Mouse (Mus musculus): ENCODE measurements around the gene Ghrh. TPM values are rescaled to one million over a fixed set of nuclear protein-coding genes. Genes with fewer than 3 reads are reported as not detected.
"Not testable (repeated sequence)": the region's sequence is repeated elsewhere in the genome, so short reads cannot be mapped to it uniquely, and the experiment has no call there.

The Ghrh gene
- polyA plus RNA-seq, 1 experiment from 2014 or later: not detected

DNA sequence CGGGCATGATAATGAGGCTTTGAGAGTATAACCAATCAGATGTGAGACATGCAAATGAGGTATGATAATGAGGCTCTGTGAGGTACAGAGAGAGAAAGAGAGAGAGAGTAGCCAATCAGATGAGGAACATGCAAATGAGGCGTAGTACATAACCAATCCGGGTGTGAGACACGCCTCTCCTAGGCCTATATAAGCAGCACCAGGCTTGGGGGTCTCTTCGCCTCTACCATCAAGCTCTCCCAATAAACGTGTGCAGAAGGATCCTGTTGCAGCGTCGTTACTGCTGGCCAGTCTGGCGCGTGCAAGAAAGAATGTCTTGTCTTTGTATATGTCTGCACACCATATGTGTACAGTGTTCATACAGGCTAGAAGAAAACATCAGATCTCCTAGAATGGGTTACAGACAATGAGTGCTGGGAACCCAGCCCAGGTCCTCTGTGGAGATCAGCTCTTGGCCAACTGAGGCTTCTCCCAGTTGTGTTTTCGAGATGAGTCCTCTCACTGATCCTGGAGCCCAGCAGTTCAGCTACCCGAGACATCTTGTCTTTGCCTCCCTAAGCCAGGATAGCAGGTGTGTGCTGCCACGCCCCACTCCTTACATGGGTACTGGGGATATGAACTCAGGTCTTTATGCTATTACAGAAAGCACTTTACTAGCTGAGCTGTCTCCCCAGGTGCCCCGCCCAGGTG, 41.7 kb upstream of the Ghrh start:
- not testable (repeated sequence) for H3K4me3 ChIP-seq (ENCODE audit: control insufficient read depth in 1 of 2, insufficient read depth in 1 of 2, low read depth in 1 of 2, low read length in 2 of 2); H3K9me3 ChIP-seq (ENCODE audit: control insufficient read depth, low read length); H3K9ac ChIP-seq (ENCODE audit: low read length); H3K4me2 ChIP-seq (ENCODE audit: low read length); H3K27me3 ChIP-seq (ENCODE audit: control insufficient read depth, insufficient read depth, low read length); H3K27ac ChIP-seq (replicated peaks in 1 of 2; ENCODE audit: control insufficient read depth in 1 of 2, insufficient read depth in 1 of 2, low read depth in 2 of 2, low read length in 2 of 2); ATAC-seq (ENCODE audit: insufficient number of reproducible peaks, insufficient read depth, low FRiP score, low read depth); H3K4me1 ChIP-seq (ENCODE audit: control insufficient read depth in 2 of 2, insufficient read depth in 2 of 2, low read length in 2 of 2)
- 96% methylated on average over 14 of the region's 14 CpGs for WGBS
- peaks cover 21% of the 10 kb centered on the region for H3K36me3 ChIP-seq (ENCODE audit: control insufficient read depth, insufficient read depth, low read length)

- Histone ChIP-seq H3K36me3 (ENCODE audit: control insufficient read depth, insufficient read depth, low read length) (peaks cover 37% of the 10 kb centered on the region), H3K4me1 (ENCODE audit: control insufficient read depth in 2 of 2, insufficient read depth in 2 of 2, low read length in 2 of 2) (peaks cover 0 to 5% of the 10 kb centered on the region in 2 experiments; a peak in 1 of 4 replicates), H3K27me3 (ENCODE audit: control insufficient read depth, insufficient read depth, low read length) (no peaks in the 10 kb centered on the region), H3K9ac (ENCODE audit: low read length) (no peak overlapping the region), H3K9me3 (ENCODE audit: control insufficient read depth, low read length) (no peaks in the 10 kb centered on the region), H3K4me3 (ENCODE audit: control insufficient read depth in 1 of 2, insufficient read depth in 1 of 2, low read depth in 1 of 2, low read length in 2 of 2) (no peak overlapping the region), H3K27ac (replicated peaks in 1 of 2; ENCODE audit: control insufficient read depth in 1 of 2, insufficient read depth in 1 of 2, low read depth in 2 of 2, low read length in 2 of 2) (no peak overlapping the region), H3K4me2 (ENCODE audit: low read length) (no peak overlapping the region)
- WGBS: 84% methylated on average over 4 of the region's 4 CpGs
- no peak for ATAC-seq (ENCODE audit: insufficient number of reproducible peaks, insufficient read depth, low FRiP score, low read depth)
Observed at GRCm38 (mm10) chr2:157384836-157385235, 37.5 kb upstream of the Ghrh start.

GRCm38 (mm10) chr2:157376995-157377394, 29.7 kb upstream of the Ghrh start:
- peaks cover 14% of the 10 kb centered on the region for H3K36me3 ChIP-seq (ENCODE audit: control insufficient read depth, insufficient read depth, low read length)
- no peak overlapping the region for H3K4me3 ChIP-seq (ENCODE audit: control insufficient read depth in 1 of 2, insufficient read depth in 1 of 2, low read depth in 1 of 2, low read length in 2 of 2)
- no peak overlapping the region for H3K9ac ChIP-seq (ENCODE audit: low read length)
- no peak for ATAC-seq (ENCODE audit: insufficient number of reproducible peaks, insufficient read depth, low FRiP score, low read depth)
- H3K4me2 ChIP-seq (ENCODE audit: low read length): no peak overlapping the region
- no peaks in the 10 kb centered on the region for H3K27me3 ChIP-seq (ENCODE audit: control insufficient read depth, insufficient read depth, low read length)
- peaks cover 20 to 43% of the 10 kb centered on the region in 2 experiments for H3K4me1 ChIP-seq (ENCODE audit: control insufficient read depth in 2 of 2, insufficient read depth in 2 of 2, low read length in 2 of 2)
- no peaks in the 10 kb centered on the region for H3K9me3 ChIP-seq (ENCODE audit: control insufficient read depth, low read length)
- 68% methylated on average over 3 of the region's 3 CpGs for WGBS
- H3K27ac ChIP-seq (replicated peaks in 1 of 2; ENCODE audit: control insufficient read depth in 1 of 2, insufficient read depth in 1 of 2, low read depth in 2 of 2, low read length in 2 of 2): no peak overlapping the region

DNA sequence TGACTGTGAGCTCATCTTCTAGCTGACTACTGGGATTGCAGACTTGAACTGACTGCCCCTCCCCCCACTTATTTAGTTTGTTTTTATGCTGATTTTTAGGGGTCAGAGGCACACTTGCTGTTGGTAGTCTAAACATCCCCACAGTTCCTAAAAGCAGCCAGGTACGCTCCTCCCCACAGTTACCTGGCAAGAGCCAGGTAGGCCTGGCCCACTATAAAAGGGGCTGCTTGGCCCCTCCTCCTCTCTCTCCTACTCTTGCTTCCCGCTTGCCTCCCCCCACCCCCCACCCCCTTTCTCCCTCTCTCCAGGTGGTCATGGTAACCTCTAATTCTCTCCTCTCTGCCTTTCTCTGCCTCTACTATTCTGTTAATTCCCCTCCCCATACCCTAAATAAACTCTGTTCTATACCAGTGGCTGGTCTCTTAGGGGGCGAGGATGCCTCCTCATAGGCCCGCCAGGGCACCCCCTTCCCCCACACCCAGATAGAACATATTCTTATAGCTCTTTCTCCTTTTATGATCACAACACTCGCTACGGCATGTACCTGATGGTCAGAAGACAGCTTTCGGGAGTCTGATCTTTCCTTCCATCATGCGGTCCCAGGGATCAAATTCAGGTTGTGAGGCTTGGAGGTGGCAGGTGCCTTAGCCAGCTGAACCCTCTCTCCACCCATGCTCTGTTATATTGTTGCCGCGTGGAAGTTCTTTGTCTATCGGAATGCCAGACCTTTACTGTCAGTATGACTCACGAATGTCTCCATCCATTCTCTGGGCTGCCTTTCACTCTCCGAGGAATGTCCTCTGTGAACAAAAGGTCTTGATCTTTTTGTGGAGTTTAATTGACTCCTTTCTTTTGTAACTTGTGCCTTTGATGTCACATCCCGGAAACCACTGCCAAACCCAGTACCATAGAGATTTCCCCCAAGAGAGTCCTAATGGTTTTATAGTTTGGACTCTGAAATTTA, 28.8 kb upstream of the Ghrh start:
- 47% methylated on average over 14 of the region's 14 CpGs for WGBS
- Histone ChIP-seq H3K4me3 (ENCODE audit: control insufficient read depth in 1 of 2, insufficient read depth in 1 of 2, low read depth in 1 of 2, low read length in 2 of 2) (no peak overlapping the region), H3K9me3 (ENCODE audit: control insufficient read depth, low read length) (no peaks in the 10 kb centered on the region), H3K27me3 (ENCODE audit: control insufficient read depth, insufficient read depth, low read length) (no peaks in the 10 kb centered on the region), H3K36me3 (ENCODE audit: control insufficient read depth, insufficient read depth, low read length) (peaks cover 13% of the 10 kb centered on the region), H3K4me1 (ENCODE audit: control insufficient read depth in 2 of 2, insufficient read depth in 2 of 2, low read length in 2 of 2) (peaks cover 23 to 47% of the 10 kb centered on the region in 2 experiments), H3K4me2 (ENCODE audit: low read length) (peak overlapping the region; percentile 18), H3K27ac (replicated peaks in 1 of 2; ENCODE audit: control insufficient read depth in 1 of 2, insufficient read depth in 1 of 2, low read depth in 2 of 2, low read length in 2 of 2) (peak overlapping the region; percentile 53; a peak in 3 of 4 replicates), H3K9ac (ENCODE audit: low read length) (no peak overlapping the region; the same call in 1 of the 2 replicates)
- ATAC-seq (ENCODE audit: insufficient number of reproducible peaks, insufficient read depth, low FRiP score, low read depth): no peak

DNA sequence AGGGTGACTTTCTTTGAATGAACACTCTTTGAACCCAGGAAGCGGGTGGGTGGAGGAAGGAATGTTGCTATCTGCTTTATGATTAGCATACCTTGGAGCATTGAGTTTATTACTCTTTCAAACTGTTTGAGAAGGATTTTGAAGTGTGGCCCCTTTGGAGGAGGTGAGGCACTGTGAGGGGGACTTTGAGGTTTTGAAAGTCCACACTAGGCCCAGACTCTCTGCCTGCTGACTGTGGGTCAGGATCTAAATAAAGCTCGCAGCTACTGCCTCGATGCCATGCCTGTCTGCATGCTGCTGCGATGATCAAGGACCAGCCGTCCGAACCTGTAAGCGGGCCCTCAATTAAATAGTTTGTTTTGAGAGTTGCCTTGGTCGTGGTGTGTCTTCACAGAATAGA, 27.7 kb upstream of the Ghrh start:
- Histone ChIP-seq H3K4me3 (ENCODE audit: control insufficient read depth in 1 of 2, insufficient read depth in 1 of 2, low read depth in 1 of 2, low read length in 2 of 2) (no peak overlapping the region), H3K4me1 (ENCODE audit: control insufficient read depth in 2 of 2, insufficient read depth in 2 of 2, low read length in 2 of 2) (peaks cover 23 to 47% of the 10 kb centered on the region in 2 experiments), H3K27ac (replicated peaks in 1 of 2; ENCODE audit: control insufficient read depth in 1 of 2, insufficient read depth in 1 of 2, low read depth in 2 of 2, low read length in 2 of 2) (peak overlapping the region in 1 of 2 experiments; percentile 44; a peak in 1 of 4 replicates), H3K9ac (ENCODE audit: low read length) (no peak overlapping the region), H3K4me2 (ENCODE audit: low read length) (no peak overlapping the region), H3K27me3 (ENCODE audit: control insufficient read depth, insufficient read depth, low read length) (no peaks in the 10 kb centered on the region), H3K9me3 (ENCODE audit: control insufficient read depth, low read length) (no peaks in the 10 kb centered on the region), H3K36me3 (ENCODE audit: control insufficient read depth, insufficient read depth, low read length) (peaks cover 18% of the 10 kb centered on the region)
- 31% methylated on average over 8 of the region's 8 CpGs for WGBS
- no peak for ATAC-seq (ENCODE audit: insufficient number of reproducible peaks, insufficient read depth, low FRiP score, low read depth)

DNA sequence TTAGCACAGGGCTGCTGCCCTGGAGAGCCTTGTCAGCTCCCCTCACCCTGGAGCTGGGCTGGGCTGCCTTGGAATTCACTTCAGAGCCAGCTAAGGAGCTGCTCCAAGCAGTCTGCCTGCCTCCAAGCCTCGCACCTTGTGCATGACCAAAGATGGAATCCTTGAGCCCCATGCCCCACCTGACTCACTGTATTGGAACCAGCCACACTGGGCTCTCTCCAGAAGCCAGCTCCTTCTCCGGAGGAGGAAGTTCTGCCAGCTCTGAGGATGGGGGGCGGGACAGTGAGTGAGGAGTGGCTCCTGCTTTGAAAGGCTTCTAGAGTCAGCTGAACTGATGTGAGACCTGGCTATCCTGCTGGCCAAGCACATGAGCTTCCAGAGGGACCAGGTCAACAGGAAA, 26.4 kb upstream of the Ghrh start:
- H3K4me3 ChIP-seq (ENCODE audit: control insufficient read depth in 1 of 2, insufficient read depth in 1 of 2, low read depth in 1 of 2, low read length in 2 of 2): no peak overlapping the region
- WGBS: 71% methylated on average over 3 of the region's 3 CpGs
- H3K27ac ChIP-seq (replicated peaks in 1 of 2; ENCODE audit: control insufficient read depth in 1 of 2, insufficient read depth in 1 of 2, low read depth in 2 of 2, low read length in 2 of 2): no peak overlapping the region
- no peaks in the 10 kb centered on the region for H3K27me3 ChIP-seq (ENCODE audit: control insufficient read depth, insufficient read depth, low read length)
- peaks cover 6% of the 10 kb centered on the region; the same call in 1 of the 2 replicates for H3K36me3 ChIP-seq (ENCODE audit: control insufficient read depth, insufficient read depth, low read length)
- no peak overlapping the region; the same call in 1 of the 2 replicates for H3K9ac ChIP-seq (ENCODE audit: low read length)
- no peak overlapping the region for H3K4me2 ChIP-seq (ENCODE audit: low read length)
- H3K9me3 ChIP-seq (ENCODE audit: control insufficient read depth, low read length): no peaks in the 10 kb centered on the region
- peaks cover 23 to 47% of the 10 kb centered on the region in 2 experiments for H3K4me1 ChIP-seq (ENCODE audit: control insufficient read depth in 2 of 2, insufficient read depth in 2 of 2, low read length in 2 of 2)
- ATAC-seq (ENCODE audit: insufficient number of reproducible peaks, insufficient read depth, low FRiP score, low read depth): no peak

- H3K27me3 ChIP-seq (ENCODE audit: control insufficient read depth, insufficient read depth, low read length): no peaks in the 10 kb centered on the region
- no peak overlapping the region for H3K27ac ChIP-seq (replicated peaks in 1 of 2; ENCODE audit: control insufficient read depth in 1 of 2, insufficient read depth in 1 of 2, low read depth in 2 of 2, low read length in 2 of 2)
- H3K4me3 ChIP-seq (ENCODE audit: control insufficient read depth in 1 of 2, insufficient read depth in 1 of 2, low read depth in 1 of 2, low read length in 2 of 2): no peak overlapping the region
- no peak overlapping the region for H3K4me2 ChIP-seq (ENCODE audit: low read length)
- no peak overlapping the region for H3K9ac ChIP-seq (ENCODE audit: low read length)
- H3K9me3 ChIP-seq (ENCODE audit: control insufficient read depth, low read length): no peaks in the 10 kb centered on the region
- H3K36me3 ChIP-seq (ENCODE audit: control insufficient read depth, insufficient read depth, low read length): peaks cover 6% of the 10 kb centered on the region; the same call in 1 of the 2 replicates
- no peak for ATAC-seq (ENCODE audit: insufficient number of reproducible peaks, insufficient read depth, low FRiP score, low read depth)
- WGBS: 39% methylated on average over 6 of the region's 6 CpGs
- H3K4me1 ChIP-seq (ENCODE audit: control insufficient read depth in 2 of 2, insufficient read depth in 2 of 2, low read length in 2 of 2): peaks cover 21 to 47% of the 10 kb centered on the region in 2 experiments
Observed at GRCm38 (mm10) chr2:157371696-157372095, 24.4 kb upstream of the Ghrh start.
